Mouse (Mus musculus) C2C12 (cell line): ENCODE measurements around the gene Timm17a. TPM values are rescaled to one million over a fixed set of nuclear protein-coding genes. Genes with fewer than 3 reads are reported as not detected.

ENCODE experiments used
- H3K27me3 ChIP-seq: one replicate; pipeline ENCODE4 v1.6.1; 2011; ENCODE audit not compliant: control insufficient read depth, insufficient read depth, insufficient read length
- H3K36me3 ChIP-seq: one replicate; pipeline ENCODE4 v1.6.1; 2011; ENCODE audit not compliant: control insufficient read depth, insufficient read depth
- H3K4me3 ChIP-seq: one replicate; pipeline ENCODE4 v1.5.1; 2011; ENCODE audit warnings: mild to moderate bottlenecking, control low read depth; ENCODE audit not compliant: poor library complexity, insufficient read depth, severe bottlenecking
- H3K79me2 ChIP-seq: one replicate; pipeline ENCODE4 v1.6.1; 2011; ENCODE audit not compliant: control insufficient read depth, insufficient read depth
- H3K79me3 ChIP-seq: one replicate; pipeline ENCODE4 v1.6.1; 2011; ENCODE audit warnings: low read depth, control low read depth
- H3ac ChIP-seq: one replicate; pipeline ENCODE3; 2011; ENCODE audit warnings: low read depth; ENCODE audit not compliant: control insufficient read depth, insufficient read length
- CEBPB ChIP-seq: IDR thresholded peaks from one replicate; pipeline ENCODE4 v1.6.1; 2011; ENCODE audit warnings: low read depth, mild to moderate bottlenecking, control low read depth, moderate library complexity
- CTCF ChIP-seq: IDR thresholded peaks from one replicate; pipeline ENCODE4 v1.5.1; 2011; ENCODE audit not compliant: control insufficient read depth, insufficient read depth, insufficient read length
- FOSL1 ChIP-seq: IDR thresholded peaks from one replicate; pipeline ENCODE4 v1.8.0; 2011; ENCODE audit warnings: mild to moderate bottlenecking, low read length; ENCODE audit not compliant: poor library complexity, insufficient read depth, severe bottlenecking
- MAX ChIP-seq: IDR thresholded peaks from one replicate; pipeline ENCODE4 v1.6.1; 2011; ENCODE audit warnings: mild to moderate bottlenecking, control low read depth
- MYOD1 ChIP-seq: IDR thresholded peaks from one replicate; pipeline ENCODE4 v1.6.1; 2011; ENCODE audit warnings: low read depth; ENCODE audit not compliant: control insufficient read depth, insufficient read length
- MYOG ChIP-seq: IDR thresholded peaks from one replicate; pipeline ENCODE4 v1.6.1; 2011; ENCODE audit not compliant: control insufficient read depth, insufficient read length; ENCODE audit errors: extremely low read depth
- USF1 ChIP-seq: IDR thresholded peaks from one replicate; pipeline ENCODE4 v1.6.1; 2011; ENCODE audit warnings: low read depth, mild to moderate bottlenecking, control low read depth, moderate library complexity
- polyA plus RNA-seq: library from polyadenylated mRNA; unstranded; fragments of >200 nt; fragmentation: generic; extraction: Trizol; gene quantifications from one replicate; pipeline ENCODE4 v1.2.1, GENCODE M21; 2012; ENCODE audit warnings: missing spikeins

Gene Timm17a
- polyA plus RNA-seq, 1 experiment = 218 TPM

GRCm38 (mm10) chr1:135258380-135259127 is 55.0 kb downstream of the Timm17a start, which contains the start of gene Elf3:
TSS of gene Elf3 (minus strand) at chr1:135258568.
- Histone ChIP-seq H3K4me3 (no peak within 1 kb of the TSS), H3K79me3 (no peaks in the 10 kb centered on the region)

GRCm38 (mm10) chr1:135256299-135256698 is 57.3 kb downstream of the Timm17a start:
- no peak overlapping the region for H3K4me3 ChIP-seq
- H3ac ChIP-seq = no peak overlapping the region
- no peaks in the 10 kb centered on the region for H3K79me2 ChIP-seq

More at GRCm38 (mm10) chr1:135258380-135259127, 55.0 kb downstream of the Timm17a start, which contains the start of gene Elf3:
- Histone ChIP-seq H3K36me3 (peaks cover 2% of the 10 kb centered on the region), H3ac (peak within 1 kb of the TSS; percentile 19), H3K79me2 (no peaks in the 10 kb centered on the region), H3K27me3 (no peaks in the 10 kb centered on the region)
- no peak for TF ChIP-seq MYOG
- TF ChIP-seq USF1 = no peak
- TF ChIP-seq MAX = no peak
- TF ChIP-seq FOSL1 = no peak
- TF ChIP-seq CTCF = no peak
- no peak for TF ChIP-seq MYOD1
- no peak for TF ChIP-seq CEBPB

GRCm38 (mm10) chr1:135252854-135253253 is 60.7 kb downstream of the Timm17a start:
- H3K27me3 ChIP-seq = no peaks in the 10 kb centered on the region
- no peak overlapping the region for H3K4me3 ChIP-seq
- TF ChIP-seq CEBPB = no peak
- no peak for TF ChIP-seq FOSL1
- no peaks in the 10 kb centered on the region for H3K79me2 ChIP-seq
- H3ac ChIP-seq = no peak overlapping the region
- H3K36me3 ChIP-seq = no peaks in the 10 kb centered on the region
- H3K79me3 ChIP-seq = no peaks in the 10 kb centered on the region

More at GRCm38 (mm10) chr1:135256299-135256698, 57.3 kb downstream of the Timm17a start:
- Histone ChIP-seq H3K79me3 (no peaks in the 10 kb centered on the region), H3K27me3 (no peaks in the 10 kb centered on the region), H3K36me3 (no peaks in the 10 kb centered on the region)
- TF ChIP-seq CTCF = peak; percentile 25
- TF ChIP-seq MAX = no peak

GRCm38 (mm10) chr1:135251405-135251804 is 62.2 kb downstream of the Timm17a start:
- Histone ChIP-seq H3K27me3 (no peaks in the 10 kb centered on the region), H3K36me3 (no peaks in the 10 kb centered on the region), H3K79me2 (no peaks in the 10 kb centered on the region), H3ac (no peak overlapping the region), H3K4me3 (no peak overlapping the region), H3K79me3 (no peaks in the 10 kb centered on the region)
- TF ChIP-seq CEBPB = no peak
- TF ChIP-seq MAX = no peak
- no peak for TF ChIP-seq CTCF
- TF ChIP-seq FOSL1 = no peak
- TF ChIP-seq MYOD1 = no peak
- TF ChIP-seq MYOG = no peak
- no peak for TF ChIP-seq USF1

- H3K4me3 ChIP-seq = no peak overlapping the region
- no peaks in the 10 kb centered on the region for H3K79me2 ChIP-seq
- H3ac ChIP-seq = no peak overlapping the region
- no peaks in the 10 kb centered on the region for H3K79me3 ChIP-seq
- TF ChIP-seq FOSL1 (no peak), MYOG (no peak), CEBPB (no peak), MAX (no peak), CTCF (no peak), USF1 (no peak), MYOD1 (no peak)
- no peaks in the 10 kb centered on the region for H3K36me3 ChIP-seq
- no peaks in the 10 kb centered on the region for H3K27me3 ChIP-seq
These were observed 62.9 kb downstream of the Timm17a start for GRCm38 (mm10) chr1:135250706-135251105.

DNA sequence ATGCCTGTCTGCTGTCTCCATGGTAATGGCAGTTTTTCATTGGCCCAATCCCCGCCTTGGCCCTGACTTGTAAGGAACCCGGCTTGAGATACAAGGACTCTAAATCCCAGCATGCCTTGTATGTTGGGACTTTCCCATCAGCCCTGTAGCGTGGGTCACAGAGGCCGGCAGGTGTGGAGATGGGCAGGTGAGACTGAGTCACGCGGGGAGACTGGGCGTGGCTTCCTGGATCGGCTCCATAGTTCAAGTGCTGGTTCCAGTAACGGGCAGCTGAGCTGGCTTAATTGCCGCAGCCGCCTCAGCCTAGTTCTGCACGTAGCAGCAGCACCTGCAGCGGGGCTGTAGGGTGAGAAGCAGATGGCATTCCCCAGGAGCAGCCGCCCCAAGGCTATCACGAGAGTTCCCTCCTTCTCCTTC is 65.1 kb downstream of the Timm17a start:
- Histone ChIP-seq H3K79me2 (no peaks in the 10 kb centered on the region), H3K4me3 (no peak overlapping the region), H3ac (no peak overlapping the region), H3K27me3 (no peaks in the 10 kb centered on the region), H3K36me3 (no peaks in the 10 kb centered on the region), H3K79me3 (no peaks in the 10 kb centered on the region)
- TF ChIP-seq CTCF (no peak), MYOG (no peak), MYOD1 (no peak), MAX (no peak), CEBPB (no peak), USF1 (no peak), FOSL1 (no peak)

Other genes with a start within 250 kb of the Timm17a start
- gene Lgr6, start 208.5 kb downstream of the Timm17a start, polyA plus RNA-seq = 32.9 TPM
- 0.80 TPM for gene Ptpn7, start 181.1 kb downstream of the Timm17a start, polyA plus RNA-seq
- gene Arl8a, start 167.0 kb downstream of the Timm17a start, polyA plus RNA-seq = 51.4 TPM
- gene Gpr37l1, start 146.1 kb downstream of the Timm17a start, polyA plus RNA-seq = not detected
- gene Elf3, start 55.2 kb downstream of the Timm17a start, polyA plus RNA-seq = not detected
- gene Rnpep, start 29.7 kb downstream of the Timm17a start, polyA plus RNA-seq = 29.4 TPM
- 1.9 TPM for gene Lmod1, start 11.0 kb upstream of the Timm17a start, polyA plus RNA-seq
- 33.2 TPM for gene Shisa4, start 61.5 kb upstream of the Timm17a start, polyA plus RNA-seq
- 61.5 TPM for gene Ipo9, start 116.7 kb upstream of the Timm17a start, polyA plus RNA-seq